Mouse (Mus musculus) kidney, adult 2 months (tissue): ENCODE data around the gene Rassf3.

Source experiments
- CTCF ChIP-seq: fragments of 200-500 bp; conservative IDR thresholded peaks from 2 replicates; pipeline ENCODE4 v1.5.1; 2011; ENCODE audit warnings: low read depth, mild to moderate bottlenecking, control low read depth, low read length, moderate library complexity, mixed read lengths; ENCODE audit not compliant: insufficient read depth, insufficient read length
- POLR2A ChIP-seq: fragments of 200-500 bp; IDR thresholded peaks from one replicate; pipeline ENCODE4 v1.6.1; 2011; ENCODE audit warnings: low read depth, low read length, control low read depth

- TF ChIP-seq POLR2A, result no peak
- TF ChIP-seq CTCF, result no peak
Measured at GRCm38 (mm10) chr10:121454708-121455475, 21.3 kb downstream of the Rassf3 start.
